Mouse (Mus musculus): ENCODE results near the gene Haus3.

GRCm38 (mm10) chr5:34147554-34147953 lies 21.8 kb downstream of the Haus3 start:
- TF ChIP-seq MYOD1 (IDR thresholded peaks at IDR 0.05; ENCODE audit: control insufficient read depth in 1 of 3, insufficient read length in 2 of 3, low read depth in 2 of 3) (no peak), MAX (IDR thresholded peaks at IDR 0.05; ENCODE audit: low read depth) (no peak), POLR2A (IDR thresholded peaks at IDR 0.05; ENCODE audit: insufficient read length, low read depth) (no peak), CEBPB (IDR thresholded peaks at IDR 0.05; ENCODE audit: insufficient read depth, poor library complexity, severe bottlenecking) (no peak), TCF12 (IDR thresholded peaks at IDR 0.05; ENCODE audit: insufficient read depth, poor library complexity, severe bottlenecking) (no peak), POLR2AphosphoS2 (IDR thresholded peaks at IDR 0.05; ENCODE audit: insufficient read length, low read depth) (no peak), E2F4 (IDR thresholded peaks at IDR 0.05; ENCODE audit: insufficient read depth) (no peak), MYOG (IDR thresholded peaks at IDR 0.05; ENCODE audit: control insufficient read depth in 1 of 3, insufficient read depth in 1 of 3, insufficient read length in 2 of 3, low read depth in 2 of 3) (no peak), SRF (IDR thresholded peaks at IDR 0.05; ENCODE audit: control insufficient read depth, insufficient read length, low read depth) (no peak), USF1 (IDR thresholded peaks at IDR 0.05; ENCODE audit: low read depth) (no peak), REST (IDR thresholded peaks at IDR 0.05; ENCODE audit: insufficient read depth, insufficient read length) (no peak), TCF3 (IDR thresholded peaks at IDR 0.05; ENCODE audit: insufficient read length, low read depth) (no peak)
